Comparison of ENCODE assay signal across 8 mouse cellular contexts in genomic region chr1:176997711-176998689, GRCm38 (mm10).
DNase-seq lines count a peak whose midpoint lies in the region; ATAC-seq lines count a peak whose summit lies in the region.

No protein-coding gene starts in this region.

- DNase-seq in heart, postnatal 25 days (ENCODE audit: low spot score), result no peak
- peak; percentile 50 to 73 for DNase-seq in kidney, postnatal 25 days
- DNase-seq in thymus, adult 18-20 months, result no peak
- no peak for DNase-seq in heart, adult 9 months (ENCODE audit: low spot score in 2 of 2)

- peak overlapping the region; percentile 59 for H3K9ac ChIP-seq in heart, embryonic 16.5 days (ENCODE audit: low read length)
- H3K9ac ChIP-seq in forebrain, embryonic 13.5 days, result peak overlapping the region; percentile 63
- H3K9ac ChIP-seq in neural tube, embryonic 13.5 days, result peak overlapping the region; percentile 35; the same call in 1 of the 2 replicates

- WGBS in heart, embryonic 16.5 days, result 64% methylated on average over 33 of the region's 33 CpGs
- WGBS in forebrain, embryonic 13.5 days, result 16% methylated on average over 33 of the region's 33 CpGs
- WGBS in neural tube, embryonic 13.5 days, result 15% methylated on average over 33 of the region's 33 CpGs

- intact Hi-C loops in heart, postnatal 25 days (cut with DNase I), result no loop called here

- H3K27ac ChIP-seq in heart, embryonic 16.5 days (ENCODE audit: low read length), result no peak overlapping the region
- H3K27ac ChIP-seq in forebrain, embryonic 13.5 days, result peak overlapping the region; percentile 97
- peak overlapping the region; percentile 57 for H3K27ac ChIP-seq in neural tube, embryonic 13.5 days (replicated peaks)

- ATAC-seq in heart, embryonic 16.5 days (replicated peaks; ENCODE audit: extremely low read depth, insufficient read depth, low FRiP score), result no peak
- ATAC-seq in forebrain, embryonic 13.5 days, result peak; percentile 12; the same call in 1 of the 2 replicates
- ATAC-seq in neural tube, embryonic 13.5 days (ENCODE audit: low read depth), result no peak
- ATAC-seq in megakaryocyte-erythroid progenitor cell, adult 5-6 weeks (replicated peaks; ENCODE audit: low FRiP score, low TSS enrichment, poor library complexity, severe bottlenecking), result no peak

- H3K4me1 ChIP-seq in heart, embryonic 16.5 days (ENCODE audit: control insufficient read depth, insufficient read depth, low read length), result peaks cover 20% of the 10 kb centered on the region
- peaks cover 90% of the 10 kb centered on the region for H3K4me1 ChIP-seq in forebrain, embryonic 13.5 days
- peaks cover 74% of the 10 kb centered on the region for H3K4me1 ChIP-seq in neural tube, embryonic 13.5 days (replicated peaks)

- no peaks in the 10 kb centered on the region for H3K36me3 ChIP-seq in heart, embryonic 16.5 days (ENCODE audit: control insufficient read depth, insufficient read depth)
- no peaks in the 10 kb centered on the region for H3K36me3 ChIP-seq in forebrain, embryonic 13.5 days (ENCODE audit: poor library complexity, severe bottlenecking)
- no peaks in the 10 kb centered on the region for H3K36me3 ChIP-seq in neural tube, embryonic 13.5 days

- H3K4me2 ChIP-seq in heart, embryonic 16.5 days (ENCODE audit: low read depth, low read length), result peak overlapping the region; percentile 59
- peak overlapping the region; percentile 56 for H3K4me2 ChIP-seq in forebrain, embryonic 13.5 days
- H3K4me2 ChIP-seq in neural tube, embryonic 13.5 days, result peak overlapping the region; percentile 50

- H3K9me3 ChIP-seq in heart, embryonic 16.5 days (replicated peaks; ENCODE audit: control insufficient read depth, low read length), result no peaks in the 10 kb centered on the region
- no peaks in the 10 kb centered on the region for H3K9me3 ChIP-seq in forebrain, embryonic 13.5 days (replicated peaks)
- no peaks in the 10 kb centered on the region for H3K9me3 ChIP-seq in neural tube, embryonic 13.5 days

- H3K27me3 ChIP-seq in heart, embryonic 16.5 days (ENCODE audit: control insufficient read depth, insufficient read depth, low read length), result no peaks in the 10 kb centered on the region
- H3K27me3 ChIP-seq in forebrain, embryonic 13.5 days, result no peaks in the 10 kb centered on the region
- H3K27me3 ChIP-seq in neural tube, embryonic 13.5 days, result peaks cover 4% of the 10 kb centered on the region; the same call in 1 of the 2 replicates

- no peak overlapping the region for H3K4me3 ChIP-seq in heart, embryonic 16.5 days (ENCODE audit: low read length)
- peak overlapping the region; percentile 24 for H3K4me3 ChIP-seq in forebrain, embryonic 13.5 days
- peak overlapping the region; percentile 9; the same call in 1 of the 2 replicates for H3K4me3 ChIP-seq in neural tube, embryonic 13.5 days

Comparison
In these comparisons a context has a peak if more than half of its experiments do, and no peak if none do; other contexts are left out.
1. DNase-seq: peak in kidney, postnatal 25 days (2 of 2); none in heart, postnatal 25 days (single experiment), thymus, adult 18-20 months (0 of 2) and heart, adult 9 months (0 of 2).
2. Peak in every context shown above with its lines, with median percentiles within 50 percentile points of each other: H3K4me2 ChIP-seq and H3K9ac ChIP-seq.